Mouse (Mus musculus) lung, postnatal 14 days (tissue): Measurements from ENCODE around the gene Npcd.

Experiments used
- DNase-seq: peaks from one replicate; pipeline ENCODE4 v3.0.0; 2021

The Npcd gene

GRCm38 (mm10) chr15:79801646-79802045 lies 32.4 kb downstream of the Npcd start:
- no peak for DNase-seq

GRCm38 (mm10) chr15:79800701-79801100 lies 33.3 kb downstream of the Npcd start:
- DNase-seq, result no peak

GRCm38 (mm10) chr15:79798591-79798990 lies 35.4 kb downstream of the Npcd start:
- DNase-seq, result no peak

GRCm38 (mm10) chr15:79797680-79798079 lies 36.4 kb downstream of the Npcd start:
- DNase-seq, result no peak

- no peak for DNase-seq
Observed at GRCm38 (mm10) chr15:79797096-79797495, 36.9 kb downstream of the Npcd start.

- DNase-seq, result no peak
Observed at GRCm38 (mm10) chr15:79796256-79796655, 37.8 kb downstream of the Npcd start.

GRCm38 (mm10) chr15:79794173-79794572 lies 39.9 kb downstream of the Npcd start:
- DNase-seq, result no peak

GRCm38 (mm10) chr15:79793076-79793475 lies 41.0 kb downstream of the Npcd start:
- no peak for DNase-seq

- no peak for DNase-seq
Observed at GRCm38 (mm10) chr15:79792455-79792854, 41.6 kb downstream of the Npcd start.

- DNase-seq, result peak; percentile 78
Observed at GRCm38 (mm10) chr15:79791502-79791901, 42.5 kb downstream of the Npcd start.

GRCm38 (mm10) chr15:79790905-79791304 lies 43.1 kb downstream of the Npcd start:
- no peak for DNase-seq

GRCm38 (mm10) chr15:79790111-79790510 lies 43.9 kb downstream of the Npcd start:
- no peak for DNase-seq

GRCm38 (mm10) chr15:79787815-79788214 lies 46.2 kb downstream of the Npcd start:
- DNase-seq, result no peak

GRCm38 (mm10) chr15:79785056-79785455 lies 49.0 kb downstream of the Npcd start:
- DNase-seq, result no peak

GRCm38 (mm10) chr15:79777749-79778148 lies 56.3 kb downstream of the Npcd start, which contains the start of gene Dnal4:
Dnal4 (minus strand) TSS chr15:79777849.
- DNase-seq, result no peak

- no peak for DNase-seq
Observed at GRCm38 (mm10) chr15:79775662-79776061, 58.4 kb downstream of the Npcd start.

- DNase-seq, result peak; percentile 97
Observed at GRCm38 (mm10) chr15:79774117-79775027, 59.7 kb downstream of the Npcd start.

GRCm38 (mm10) chr15:79770629-79771240 lies 63.3 kb downstream of the Npcd start:
- no peak for DNase-seq

- DNase-seq, result no peak
Observed at GRCm38 (mm10) chr15:79768302-79768701, 65.7 kb downstream of the Npcd start.

- no peak for DNase-seq
Observed at GRCm38 (mm10) chr15:79767327-79767961, 66.6 kb downstream of the Npcd start.

- no peak for DNase-seq
Observed at GRCm38 (mm10) chr15:79766586-79767071, 67.4 kb downstream of the Npcd start.

- DNase-seq, result no peak
Observed at GRCm38 (mm10) chr15:79766168-79766567, 67.9 kb downstream of the Npcd start.

- peak; percentile 23 for DNase-seq
Observed at GRCm38 (mm10) chr15:79765361-79765760, 68.7 kb downstream of the Npcd start.
